Mouse (Mus musculus) CD8-positive naive resting alpha-beta T cell, adult 2 months (primary cell): ENCODE measurements around the gene Acp1.

ENCODE experiments used
- DNase-seq, 2 experiments: peaks; one replicate each; pipeline ENCODE4 v3.0.0; 2022; ENCODE audit warnings: low read depth in 2 of 2, low spot score in 2 of 2

Gene Acp1

GRCm38 (mm10) chr12:30911261-30912047 lies at the start of gene Acp1, which contains the start of gene Sh3yl1:
Acp1 (minus strand) TSS chr12:30911589.
Sh3yl1 (plus strand) TSS chr12:30911668.
- DNase-seq: peak; percentile 94 to 95

DNA sequence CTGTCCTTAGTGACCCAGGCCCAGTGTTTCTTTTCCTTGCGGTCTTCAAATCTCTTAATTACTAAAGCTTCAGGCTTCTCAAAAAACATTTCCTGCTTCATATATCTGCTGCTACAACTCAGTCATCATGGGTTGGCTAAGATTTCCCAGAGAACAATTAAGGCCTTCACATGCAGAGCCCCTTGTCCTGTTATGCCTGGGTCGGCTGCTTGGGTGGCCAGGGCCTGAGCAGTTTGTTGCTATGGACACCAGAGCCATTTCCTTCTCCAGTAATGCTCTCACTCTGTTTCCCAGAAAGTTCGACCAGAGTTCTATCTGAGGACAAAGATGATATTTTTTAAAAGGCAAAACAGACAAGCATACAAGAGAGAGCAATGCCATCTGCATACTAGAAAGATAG lies 32.8 kb upstream of the Acp1 start:
- DNase-seq: no peak

DNA sequence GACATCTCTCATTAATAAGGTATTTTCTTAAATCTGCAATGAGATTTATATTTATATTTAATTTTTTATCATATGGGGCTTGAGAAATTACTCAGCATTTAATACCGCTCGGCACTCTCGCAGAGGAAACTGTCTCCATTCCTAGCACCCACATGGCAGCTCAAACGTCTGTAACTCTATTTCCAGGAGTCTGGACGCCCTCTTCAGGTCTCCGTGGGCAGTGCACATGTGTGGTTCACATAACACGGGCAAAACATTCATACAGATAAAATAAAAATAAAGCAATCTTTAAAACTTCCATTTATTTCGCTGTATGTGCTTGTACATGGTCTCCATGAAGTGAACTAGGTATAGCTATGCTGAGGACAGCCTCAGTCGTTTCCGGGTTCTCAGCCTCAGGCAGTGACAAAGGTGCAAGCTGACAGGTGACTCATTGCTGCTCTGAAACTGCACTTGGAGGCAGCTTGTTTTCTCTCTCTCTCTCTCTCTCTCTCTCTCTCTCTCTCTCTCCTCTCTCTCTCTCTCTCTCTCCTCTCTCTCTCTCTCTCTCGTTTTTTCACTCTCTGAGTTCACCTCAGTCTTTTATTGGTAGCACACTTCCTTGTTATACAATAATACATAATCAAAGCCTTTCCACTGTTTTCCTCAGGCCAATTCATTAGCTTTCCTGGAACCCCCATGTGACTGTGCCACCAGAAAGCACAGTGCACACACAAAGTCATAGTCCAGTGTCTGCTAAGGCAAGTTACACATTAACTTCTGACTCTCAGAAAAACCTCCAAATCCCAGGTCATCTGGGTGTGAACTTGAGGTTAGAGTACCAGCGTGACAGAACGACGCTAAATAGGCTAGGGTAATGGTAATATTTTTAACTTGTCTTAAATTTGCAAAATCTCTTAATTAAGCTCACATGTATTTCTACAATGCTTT lies 31.9 kb upstream of the Acp1 start:
- no peak for DNase-seq

- no peak for DNase-seq
These were observed 25.5 kb upstream of the Acp1 start for GRCm38 (mm10) chr12:30936899-30937298.

- DNase-seq: no peak
These were observed 21.9 kb upstream of the Acp1 start for GRCm38 (mm10) chr12:30933299-30933698.

- no peak for DNase-seq
These were observed 16.8 kb upstream of the Acp1 start for GRCm38 (mm10) chr12:30928182-30928581.

GRCm38 (mm10) chr12:30922401-30922800 lies 11.0 kb upstream of the Acp1 start:
- no peak for DNase-seq

DNA sequence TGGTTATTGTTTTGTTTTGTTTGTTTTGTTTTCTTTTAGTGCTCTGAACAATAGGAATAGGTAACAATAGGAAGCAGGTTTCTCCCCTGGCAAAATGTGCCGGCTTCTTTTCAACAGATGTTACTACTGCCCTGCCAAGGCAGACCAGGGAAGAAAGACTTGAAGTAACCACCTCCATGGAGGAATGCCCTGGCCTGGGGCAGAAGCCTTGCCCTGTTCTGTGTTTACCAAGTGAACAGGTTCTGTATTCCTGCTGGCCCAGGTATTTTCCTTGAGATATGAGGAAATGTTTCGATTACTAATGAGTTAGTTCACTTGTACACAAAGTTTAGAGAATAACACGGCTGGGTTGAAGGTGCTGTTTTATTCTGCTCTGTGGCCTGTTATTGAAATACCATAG lies 1.5 kb upstream of the Acp1 start:
- no peak for DNase-seq

- DNase-seq: peak in 1 of 2 experiments; percentile 32
These were observed 626 bp upstream of the Acp1 start for GRCm38 (mm10) chr12:30912048-30912381.

GRCm38 (mm10) chr12:30910860-30911259 lies 529 bp downstream of the Acp1 start:
- DNase-seq: no peak

GRCm38 (mm10) chr12:30909881-30910280 lies 1.5 kb downstream of the Acp1 start:
- DNase-seq: no peak

DNA sequence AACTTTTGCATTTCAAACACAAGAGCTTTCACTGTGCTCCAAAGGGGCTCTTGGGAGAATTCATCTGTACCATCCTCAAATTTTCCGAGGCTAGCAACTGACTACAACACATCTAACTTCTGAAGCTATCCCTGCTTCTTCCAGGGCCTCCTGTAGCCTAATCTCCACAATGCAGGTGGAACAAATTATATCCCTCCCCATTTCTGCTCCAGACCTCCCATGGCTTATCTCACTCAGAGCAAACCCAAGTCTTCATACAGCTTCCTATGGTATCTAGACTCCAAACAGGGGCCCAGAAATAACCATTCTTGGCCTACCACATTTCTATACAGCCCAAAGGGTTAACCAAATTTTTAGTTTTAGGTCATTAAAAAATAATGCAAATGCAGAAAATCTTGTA lies 2.7 kb downstream of the Acp1 start:
- DNase-seq: no peak

- DNase-seq: no peak
These were observed 14.3 kb downstream of the Acp1 start for GRCm38 (mm10) chr12:30897039-30897438.

- DNase-seq: no peak
These were observed 20.0 kb downstream of the Acp1 start for GRCm38 (mm10) chr12:30891438-30891837.

DNA sequence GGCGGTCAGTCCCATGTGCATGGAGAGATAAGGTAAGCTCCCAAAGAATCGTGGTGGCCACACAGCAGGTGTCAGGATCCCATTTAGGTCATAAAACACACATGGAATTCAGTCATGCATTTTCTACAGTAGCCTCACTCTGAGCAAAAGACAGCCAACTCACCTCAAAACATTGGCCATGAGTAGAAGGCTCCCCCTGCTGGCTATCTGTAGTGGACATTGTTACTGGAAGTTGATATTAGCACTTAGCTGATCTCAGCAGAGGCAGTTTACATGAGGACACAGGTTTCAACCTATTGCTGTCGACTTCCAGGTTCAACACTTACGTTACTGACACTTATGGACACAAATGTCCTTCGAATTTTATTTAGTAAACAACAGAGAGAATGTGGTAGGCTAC lies 21.3 kb downstream of the Acp1 start:
- DNase-seq: no peak

DNA sequence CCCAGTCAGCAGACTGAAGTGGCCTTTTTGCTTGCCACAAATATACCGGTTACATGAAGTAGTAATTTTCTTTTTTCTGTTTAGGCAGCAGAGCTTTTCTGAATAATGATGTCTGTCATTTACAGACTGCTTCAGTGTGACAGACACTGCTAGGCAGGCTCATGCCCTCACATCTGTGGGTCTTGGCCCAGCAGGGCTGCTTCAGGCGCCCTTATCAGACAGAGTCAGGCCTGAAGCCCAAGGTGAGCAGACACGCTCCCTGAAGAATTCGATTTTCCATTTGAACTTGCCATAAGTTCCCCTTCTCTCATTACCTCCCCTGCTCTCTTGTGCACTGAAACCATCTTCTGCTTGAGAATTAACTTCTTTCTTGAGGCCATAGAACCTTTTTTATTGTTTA lies 23.4 kb downstream of the Acp1 start:
- DNase-seq: no peak

GRCm38 (mm10) chr12:30885891-30886290 lies 25.5 kb downstream of the Acp1 start:
- DNase-seq: no peak

DNA sequence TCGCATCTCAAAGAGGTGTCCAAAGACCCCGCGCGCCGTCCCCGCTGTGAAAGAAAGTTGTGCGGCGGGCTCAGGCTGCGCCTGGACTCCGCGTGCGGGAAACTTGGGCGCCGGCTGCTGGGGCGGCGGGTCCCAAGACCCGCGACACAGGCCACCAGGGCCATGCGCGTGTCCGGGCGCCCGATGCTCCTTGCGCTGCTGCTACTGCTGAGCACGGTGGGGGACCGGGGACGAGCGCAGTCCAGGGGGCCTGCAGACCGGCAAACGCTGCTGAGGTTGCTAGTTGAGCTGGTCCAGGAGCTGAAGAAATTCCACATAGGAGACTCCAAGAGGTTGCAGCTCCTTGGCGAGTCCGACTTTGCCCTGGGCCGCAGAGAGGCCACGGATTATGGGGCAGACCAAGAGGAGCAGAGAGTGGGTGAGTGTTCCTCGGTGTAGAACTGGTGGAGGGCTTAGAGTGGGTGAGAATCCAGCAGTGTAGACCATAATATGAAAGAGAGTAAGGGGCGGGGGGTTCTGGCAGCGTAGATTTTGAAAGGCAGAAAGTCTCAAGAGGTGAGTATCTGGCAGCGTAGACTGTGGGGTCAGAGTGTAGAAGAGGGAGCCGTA lies 26.7 kb downstream of the Acp1 start:
- no peak for DNase-seq

- DNase-seq: no peak
These were observed 27.3 kb downstream of the Acp1 start, which contains the start of gene Alkal2 for GRCm38 (mm10) chr12:30883986-30884621. Alkal2 (plus strand) TSS chr12:30884322.

DNA sequence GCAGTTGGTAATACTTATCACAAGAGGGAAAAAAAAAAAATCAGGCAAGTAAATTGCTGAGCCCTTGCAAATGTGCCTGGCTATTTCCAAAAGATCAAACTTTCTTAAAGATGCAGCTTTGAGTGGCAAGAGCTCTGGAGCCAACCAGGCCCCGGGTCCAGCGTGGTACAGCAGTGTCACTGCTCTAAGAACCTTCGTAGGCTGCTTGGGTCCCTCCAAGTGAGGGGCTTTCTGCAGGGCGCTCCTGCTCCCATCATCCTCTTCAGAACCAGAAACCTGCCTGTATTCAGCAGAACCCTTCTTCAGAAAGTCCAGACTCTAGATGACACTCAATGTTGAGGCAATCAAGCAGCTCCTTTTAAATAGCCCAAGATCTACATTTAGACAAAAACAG lies 27.8 kb downstream of the Acp1 start:
- no peak for DNase-seq

GRCm38 (mm10) chr12:30879447-30879846 lies 31.9 kb downstream of the Acp1 start:
- DNase-seq: no peak
